Mouse (Mus musculus): ENCODE measurements around the gene Hk2.

DNA sequence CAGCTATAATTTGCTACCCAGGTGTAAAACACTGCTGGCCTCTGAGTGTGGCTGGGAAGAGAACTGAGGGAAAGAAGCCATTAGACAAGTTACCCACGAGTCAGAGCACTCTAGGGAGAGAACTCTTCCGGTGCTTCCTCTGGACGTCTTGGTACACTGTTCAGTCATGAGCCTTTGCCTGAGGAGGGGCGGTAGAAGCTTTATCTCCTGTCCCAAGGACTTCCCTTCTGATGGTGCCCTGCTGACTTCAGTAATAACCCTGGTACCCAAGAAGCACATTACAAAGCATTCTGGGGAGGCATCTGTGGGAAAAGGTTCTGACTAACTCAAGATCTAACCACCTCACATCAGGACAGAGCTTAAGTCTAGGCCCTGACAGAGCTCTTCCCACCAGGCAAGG lies 40.6 kb upstream of the Hk2 start:
- TF ChIP-seq EP300 (IDR thresholded peaks at IDR 0.05; ENCODE audit: low read depth), result no peak
- no peak for TF ChIP-seq CTCF (IDR thresholded peaks at IDR 0.05; ENCODE audit: low read depth)
